Mouse (Mus musculus) C2C12 (cell line): ENCODE measurements at regions not wholly inside any gene's neighbourhood (a gene's known extent, or its start where the extent isn't known, plus 50 kb on each side); places are given as distances from the start of the nearest gene placed in this dataset.

Source experiments
- CEBPB ChIP-seq: IDR thresholded peaks from one replicate; pipeline ENCODE4 v1.6.1; 2011; ENCODE audit warnings: low read depth, mild to moderate bottlenecking, control low read depth, moderate library complexity
- CTCF ChIP-seq: IDR thresholded peaks from one replicate; pipeline ENCODE4 v1.5.1; 2011; ENCODE audit not compliant: control insufficient read depth, insufficient read depth, insufficient read length
- FOSL1 ChIP-seq: IDR thresholded peaks from one replicate; pipeline ENCODE4 v1.8.0; 2011; ENCODE audit warnings: mild to moderate bottlenecking, low read length; ENCODE audit not compliant: poor library complexity, insufficient read depth, severe bottlenecking
- MYOD1 ChIP-seq: IDR thresholded peaks from one replicate; pipeline ENCODE4 v1.6.1; 2011; ENCODE audit warnings: low read depth; ENCODE audit not compliant: control insufficient read depth, insufficient read length
- USF1 ChIP-seq: IDR thresholded peaks from one replicate; pipeline ENCODE4 v1.6.1; 2011; ENCODE audit warnings: low read depth, mild to moderate bottlenecking, control low read depth, moderate library complexity

- no peak for TF ChIP-seq CTCF
- no peak for TF ChIP-seq CEBPB
- TF ChIP-seq MYOD1, result no peak
- no peak for TF ChIP-seq USF1
- TF ChIP-seq FOSL1, result no peak
These were observed 121.3 kb downstream of the Cdca7 start for GRCm38 (mm10) chr2:72596994-72597925.
